Mouse (Mus musculus): Measurements from ENCODE around the gene AF366264. TPM values are rescaled to one million over a fixed set of nuclear protein-coding genes. Genes with fewer than 3 reads are reported as not detected.
"Not testable (repeated sequence)": the region's sequence is repeated elsewhere in the genome, so short reads cannot be mapped to it uniquely, and the experiment has no call there.

The AF366264 gene
- not detected in 2 replicates for polyA plus RNA-seq (2014; fragmentation: Nextera tagmentation; extraction: Ambion mirVana)

- not testable (repeated sequence) for H3K27ac ChIP-seq (ENCODE audit: low read depth, low read length); DNase-seq (ENCODE audit: low spot score, missing footprints); ATAC-seq (ENCODE audit: low FRiP score); H3K9me3 ChIP-seq (ENCODE audit: control insufficient read depth, low read length); H3K4me1 ChIP-seq (ENCODE audit: control insufficient read depth, insufficient read depth, low read length); H3K27me3 ChIP-seq (ENCODE audit: control insufficient read depth, insufficient read depth, low read length); H3K36me3 ChIP-seq (ENCODE audit: control insufficient read depth, insufficient read depth, low read length); H3K9ac ChIP-seq (ENCODE audit: low read length); H3K4me2 ChIP-seq; H3K4me3 ChIP-seq (ENCODE audit: low read depth, low read length)
- 86% methylated on average over 5 of the region's 5 CpGs for WGBS
Measured at GRCm38 (mm10) chr8:13838289-13838688, at the start of gene AF366264. AF366264 (minus strand) TSS chr8:13838389.

- not testable (repeated sequence) for ATAC-seq (ENCODE audit: low FRiP score); H3K27ac ChIP-seq (ENCODE audit: low read depth, low read length); H3K9me3 ChIP-seq (ENCODE audit: control insufficient read depth, low read length); H3K4me3 ChIP-seq (ENCODE audit: low read depth, low read length); H3K9ac ChIP-seq (ENCODE audit: low read length); H3K4me2 ChIP-seq; H3K4me1 ChIP-seq (ENCODE audit: control insufficient read depth, insufficient read depth, low read length); DNase-seq (ENCODE audit: low spot score, missing footprints); H3K27me3 ChIP-seq (ENCODE audit: control insufficient read depth, insufficient read depth, low read length); H3K36me3 ChIP-seq (ENCODE audit: control insufficient read depth, insufficient read depth, low read length)
- 91% methylated on average over 1 of the region's 1 CpGs for WGBS
Measured at GRCm38 (mm10) chr8:13843286-13843685, 5.1 kb upstream of the AF366264 start.

GRCm38 (mm10) chr8:13828598-13829172 lies 9.5 kb downstream of the AF366264 start:
- DNase-seq (ENCODE audit: low spot score, missing footprints) (no peak), ATAC-seq (ENCODE audit: low FRiP score) (no peak)
- H3K9me3 ChIP-seq (ENCODE audit: control insufficient read depth, low read length), result no peaks in the 10 kb centered on the region
- H3K9ac ChIP-seq (ENCODE audit: low read length), result no peak overlapping the region
- no peak overlapping the region for H3K27ac ChIP-seq (ENCODE audit: low read depth, low read length)
- no peaks in the 10 kb centered on the region for H3K4me1 ChIP-seq (ENCODE audit: control insufficient read depth, insufficient read depth, low read length)
- WGBS, result 86% methylated on average over 7 of the region's 7 CpGs
- H3K4me3 ChIP-seq (ENCODE audit: low read depth, low read length), result no peak overlapping the region
- no peak overlapping the region for H3K4me2 ChIP-seq
- H3K36me3 ChIP-seq (ENCODE audit: control insufficient read depth, insufficient read depth, low read length), result no peaks in the 10 kb centered on the region
- no peaks in the 10 kb centered on the region for H3K27me3 ChIP-seq (ENCODE audit: control insufficient read depth, insufficient read depth, low read length)

- no peaks in the 10 kb centered on the region; the same call in none of the 2 replicates for H3K4me1 ChIP-seq (ENCODE audit: control insufficient read depth, insufficient read depth, low read length)
- no peak for ATAC-seq (ENCODE audit: low FRiP score)
- H3K4me3 ChIP-seq (ENCODE audit: low read depth, low read length), result no peak overlapping the region
- H3K9ac ChIP-seq (ENCODE audit: low read length), result no peak overlapping the region
- no peak for DNase-seq (ENCODE audit: low spot score, missing footprints)
- 91% methylated on average over 5 of the region's 5 CpGs for WGBS
- peaks cover 13% of the 10 kb centered on the region; the same call in 1 of the 2 replicates for H3K36me3 ChIP-seq (ENCODE audit: control insufficient read depth, insufficient read depth, low read length)
- H3K9me3 ChIP-seq (ENCODE audit: control insufficient read depth, low read length), result no peaks in the 10 kb centered on the region
- no peak overlapping the region for H3K27ac ChIP-seq (ENCODE audit: low read depth, low read length)
- no peaks in the 10 kb centered on the region for H3K27me3 ChIP-seq (ENCODE audit: control insufficient read depth, insufficient read depth, low read length)
- H3K4me2 ChIP-seq, result no peak overlapping the region
Measured at GRCm38 (mm10) chr8:13799566-13799965, 38.6 kb downstream of the AF366264 start.

- ATAC-seq (ENCODE audit: low FRiP score) (no peak), DNase-seq (ENCODE audit: low spot score, missing footprints) (no peak)
- no peaks in the 10 kb centered on the region for H3K9me3 ChIP-seq (ENCODE audit: control insufficient read depth, low read length)
- no peaks in the 10 kb centered on the region; the same call in none of the 2 replicates for H3K4me1 ChIP-seq (ENCODE audit: control insufficient read depth, insufficient read depth, low read length)
- H3K4me2 ChIP-seq, result no peak overlapping the region
- H3K36me3 ChIP-seq (ENCODE audit: control insufficient read depth, insufficient read depth, low read length), result peaks cover 13% of the 10 kb centered on the region; the same call in 1 of the 2 replicates
- WGBS, result 97% methylated on average over 5 of the region's 5 CpGs
- no peak overlapping the region for H3K4me3 ChIP-seq (ENCODE audit: low read depth, low read length)
- no peaks in the 10 kb centered on the region for H3K27me3 ChIP-seq (ENCODE audit: control insufficient read depth, insufficient read depth, low read length)
- H3K9ac ChIP-seq (ENCODE audit: low read length), result no peak overlapping the region
- H3K27ac ChIP-seq (ENCODE audit: low read depth, low read length), result no peak overlapping the region
Measured at GRCm38 (mm10) chr8:13797676-13798075, 40.5 kb downstream of the AF366264 start.

GRCm38 (mm10) chr8:13793746-13794101 lies 44.5 kb downstream of the AF366264 start:
- no peak for ATAC-seq (ENCODE audit: low FRiP score)
- Histone ChIP-seq H3K27me3 (ENCODE audit: control insufficient read depth, insufficient read depth, low read length) (no peaks in the 10 kb centered on the region), H3K27ac (ENCODE audit: low read depth, low read length) (no peak overlapping the region), H3K9me3 (ENCODE audit: control insufficient read depth, low read length) (no peaks in the 10 kb centered on the region), H3K4me1 (ENCODE audit: control insufficient read depth, insufficient read depth, low read length) (no peaks in the 10 kb centered on the region), H3K4me3 (ENCODE audit: low read depth, low read length) (no peak overlapping the region), H3K36me3 (ENCODE audit: control insufficient read depth, insufficient read depth, low read length) (peaks cover 13% of the 10 kb centered on the region; the same call in 1 of the 2 replicates), H3K9ac (ENCODE audit: low read length) (no peak overlapping the region), H3K4me2 (no peak overlapping the region)
- DNase-seq (ENCODE audit: low spot score, missing footprints), result no peak
- 94% methylated on average over 11 of the region's 11 CpGs for WGBS

- WGBS, result 89% methylated on average over 8 of the region's 8 CpGs
- Histone ChIP-seq H3K27me3 (ENCODE audit: control insufficient read depth, insufficient read depth, low read length) (no peaks in the 10 kb centered on the region), H3K9ac (ENCODE audit: low read length) (no peak overlapping the region), H3K27ac (ENCODE audit: low read depth, low read length) (no peak overlapping the region), H3K4me3 (ENCODE audit: low read depth, low read length) (no peak overlapping the region), H3K36me3 (ENCODE audit: control insufficient read depth, insufficient read depth, low read length) (peaks cover 11% of the 10 kb centered on the region; the same call in 1 of the 2 replicates), H3K4me1 (ENCODE audit: control insufficient read depth, insufficient read depth, low read length) (no peaks in the 10 kb centered on the region), H3K4me2 (no peak overlapping the region), H3K9me3 (ENCODE audit: control insufficient read depth, low read length) (no peaks in the 10 kb centered on the region)
- DNase-seq (ENCODE audit: low spot score, missing footprints) (no peak), ATAC-seq (ENCODE audit: low FRiP score) (no peak)
Measured at GRCm38 (mm10) chr8:13793097-13793745, 45.0 kb downstream of the AF366264 start.

- Histone ChIP-seq H3K9ac (ENCODE audit: low read length) (no peak overlapping the region), H3K4me2 (no peak overlapping the region), H3K4me3 (ENCODE audit: low read depth, low read length) (no peak overlapping the region), H3K27ac (ENCODE audit: low read depth, low read length) (no peak overlapping the region), H3K9me3 (ENCODE audit: control insufficient read depth, low read length) (no peaks in the 10 kb centered on the region), H3K36me3 (ENCODE audit: control insufficient read depth, insufficient read depth, low read length) (no peaks in the 10 kb centered on the region), H3K4me1 (ENCODE audit: control insufficient read depth, insufficient read depth, low read length) (peaks cover 7% of the 10 kb centered on the region), H3K27me3 (ENCODE audit: control insufficient read depth, insufficient read depth, low read length) (no peaks in the 10 kb centered on the region)
- WGBS, result 92% methylated on average over 8 of the region's 8 CpGs
- no peak for ATAC-seq (ENCODE audit: low FRiP score)
- peak; percentile 72 for DNase-seq (ENCODE audit: low spot score, missing footprints)
Measured at GRCm38 (mm10) chr8:13789606-13790005, 48.6 kb downstream of the AF366264 start.

- Histone ChIP-seq H3K9me3 (ENCODE audit: control insufficient read depth, low read length) (no peaks in the 10 kb centered on the region), H3K27ac (ENCODE audit: low read depth, low read length) (peak overlapping the region; percentile 84), H3K4me2 (peak overlapping the region; percentile 68), H3K27me3 (ENCODE audit: control insufficient read depth, insufficient read depth, low read length) (no peaks in the 10 kb centered on the region), H3K4me3 (ENCODE audit: low read depth, low read length) (peak overlapping the region; percentile 64), H3K9ac (ENCODE audit: low read length) (peak overlapping the region; percentile 76), H3K4me1 (ENCODE audit: control insufficient read depth, insufficient read depth, low read length) (peaks cover 9% of the 10 kb centered on the region), H3K36me3 (ENCODE audit: control insufficient read depth, insufficient read depth, low read length) (peaks cover 4% of the 10 kb centered on the region; the same call in 1 of the 2 replicates)
- peak; percentile 100 for DNase-seq (ENCODE audit: low spot score, missing footprints)
- ATAC-seq (ENCODE audit: low FRiP score), result peak; percentile 96
- 0% methylated on average over 46 of the region's 47 CpGs for WGBS
Measured at GRCm38 (mm10) chr8:13785764-13786299, 52.4 kb downstream of the AF366264 start.
